Mouse (Mus musculus) E14TG2a.4 (cell line): ENCODE data around the gene Snrk.

Source experiments
- CTCF ChIP-seq: conservative IDR thresholded peaks from 2 replicates; pipeline ENCODE4 v1.5.1; 2014; ENCODE audit warnings: low read length
- NANOG ChIP-seq: IDR thresholded peaks from 2 replicates; pipeline ENCODE4 v1.6.1; 2014; ENCODE audit warnings: borderline replicate concordance, low read length, mixed read lengths
- POU5F1 ChIP-seq: IDR thresholded peaks from 2 replicates; pipeline ENCODE4 v1.6.1; 2014; ENCODE audit warnings: low read length, borderline replicate concordance

DNA sequence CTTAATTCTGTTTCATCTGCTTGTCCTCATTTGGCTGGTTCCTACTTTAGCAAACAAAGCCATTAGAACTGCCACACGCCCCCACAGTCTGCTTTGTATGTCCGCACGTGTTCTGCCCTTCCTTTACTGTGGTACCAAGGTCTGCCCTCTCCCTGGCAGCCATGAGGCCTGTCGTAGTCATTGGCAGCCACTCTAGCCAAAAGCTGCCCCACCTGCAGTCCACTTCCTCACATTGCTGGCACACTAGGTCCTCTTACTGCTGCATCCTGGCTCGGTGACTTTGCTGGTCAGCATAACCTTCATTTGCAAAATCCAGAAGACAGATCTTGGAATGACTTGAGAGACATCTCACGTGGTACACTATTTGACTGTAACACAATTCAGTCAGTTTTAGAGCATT is 52.8 kb downstream of the Snrk start:
- TF ChIP-seq CTCF (no peak), POU5F1 (no peak), NANOG (no peak)
